Mouse (Mus musculus) kidney, adult 18-20 months (tissue): ENCODE results near the gene Abhd2.

ENCODE experiments used
- DNase-seq: peaks from one replicate; pipeline ENCODE4 v3.0.0; 2021

The Abhd2 gene

DNA sequence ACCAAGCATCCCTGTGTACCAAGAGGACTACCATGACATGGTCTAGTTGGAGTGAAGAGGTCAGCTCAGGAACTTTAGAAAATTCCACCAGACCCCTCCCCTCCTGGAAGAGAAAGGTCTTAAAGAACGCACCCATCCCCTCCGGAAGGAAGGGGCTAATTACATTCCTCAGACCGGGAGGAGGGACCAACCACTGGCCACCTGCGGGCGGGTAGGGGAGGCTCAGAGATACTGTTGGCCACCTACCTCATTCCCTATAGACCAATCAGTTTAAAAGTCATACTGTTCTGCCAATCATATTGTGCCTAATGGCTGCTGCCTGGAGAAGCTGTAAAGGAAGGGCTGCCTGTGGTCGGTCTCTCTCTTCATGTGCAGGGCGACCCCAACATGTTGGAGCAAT, 115.0 kb downstream of the Abhd2 start:
- DNase-seq = no peak

DNA sequence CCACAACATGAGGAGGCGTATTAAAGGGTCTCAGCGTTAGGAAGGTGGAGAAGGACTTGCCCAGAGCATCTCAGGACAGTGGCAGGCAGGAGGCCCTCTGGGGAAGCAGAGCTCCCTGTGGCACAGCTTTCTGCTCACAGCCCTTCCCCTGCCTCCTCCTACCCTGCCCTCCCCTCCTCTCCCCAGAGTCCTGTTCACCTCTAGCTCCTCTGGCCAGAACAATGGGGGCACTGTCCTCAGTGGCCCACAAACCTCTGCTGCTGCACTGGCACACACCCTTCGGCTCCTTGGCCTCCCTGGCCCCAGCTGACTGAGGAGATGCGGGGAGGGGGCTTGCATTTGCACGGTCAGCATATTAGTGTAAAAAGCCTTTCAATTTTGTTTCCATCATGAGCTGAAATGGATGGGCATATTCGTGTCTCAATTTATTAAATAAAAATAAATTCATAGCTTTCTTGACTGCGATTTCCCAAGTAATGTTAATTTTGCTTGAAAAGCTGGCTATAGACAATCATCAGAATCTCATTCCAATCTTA, 115.7 kb downstream of the Abhd2 start:
- no peak for DNase-seq

DNA sequence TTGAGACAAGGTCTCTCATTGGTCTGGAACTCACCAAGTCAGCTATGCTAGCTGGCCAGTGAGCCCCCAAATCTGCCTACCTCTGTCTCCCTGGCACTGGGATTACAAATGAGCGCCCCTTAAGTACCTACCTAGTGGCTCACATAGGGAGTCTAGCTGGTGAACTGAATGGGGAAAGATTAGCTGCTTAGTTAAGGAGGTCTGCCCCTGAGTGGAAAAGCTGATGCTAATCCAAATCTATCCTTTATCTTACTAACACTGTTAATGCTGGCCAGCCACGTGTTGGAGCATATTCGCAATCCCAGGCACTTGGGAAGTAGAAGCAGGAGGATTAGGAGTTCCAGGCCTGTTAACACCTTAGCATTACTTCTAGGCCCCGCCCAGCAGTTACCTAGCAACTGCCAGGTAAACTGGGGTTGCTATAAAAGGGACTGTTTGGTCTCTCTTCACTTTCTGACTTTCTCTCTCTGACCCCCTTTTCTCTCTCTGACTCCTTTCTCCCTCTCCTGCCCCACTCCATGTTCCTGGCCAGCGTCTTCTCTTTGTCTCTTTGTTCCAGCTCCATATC, 117.2 kb downstream of the Abhd2 start:
- no peak for DNase-seq

DNA sequence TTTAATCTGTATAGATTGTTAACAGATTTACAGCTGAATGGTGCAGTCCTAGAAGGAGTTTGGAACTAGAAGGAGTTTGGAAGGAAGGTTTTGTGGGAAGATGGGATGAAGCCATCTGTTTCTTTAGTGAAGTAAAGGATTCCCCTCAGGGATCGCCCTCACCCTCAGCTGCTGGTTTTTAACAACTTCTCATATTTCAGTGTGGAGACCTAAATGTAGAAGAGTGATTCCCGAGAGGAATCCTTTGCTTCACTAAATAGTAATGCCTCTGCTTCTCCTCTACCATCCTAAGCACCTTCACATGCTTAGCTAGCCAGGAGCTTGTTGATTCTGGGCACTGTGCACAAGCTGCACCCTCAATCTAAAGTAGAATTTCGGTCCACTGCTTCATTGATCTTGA, 118.5 kb downstream of the Abhd2 start:
- DNase-seq = no peak

DNA sequence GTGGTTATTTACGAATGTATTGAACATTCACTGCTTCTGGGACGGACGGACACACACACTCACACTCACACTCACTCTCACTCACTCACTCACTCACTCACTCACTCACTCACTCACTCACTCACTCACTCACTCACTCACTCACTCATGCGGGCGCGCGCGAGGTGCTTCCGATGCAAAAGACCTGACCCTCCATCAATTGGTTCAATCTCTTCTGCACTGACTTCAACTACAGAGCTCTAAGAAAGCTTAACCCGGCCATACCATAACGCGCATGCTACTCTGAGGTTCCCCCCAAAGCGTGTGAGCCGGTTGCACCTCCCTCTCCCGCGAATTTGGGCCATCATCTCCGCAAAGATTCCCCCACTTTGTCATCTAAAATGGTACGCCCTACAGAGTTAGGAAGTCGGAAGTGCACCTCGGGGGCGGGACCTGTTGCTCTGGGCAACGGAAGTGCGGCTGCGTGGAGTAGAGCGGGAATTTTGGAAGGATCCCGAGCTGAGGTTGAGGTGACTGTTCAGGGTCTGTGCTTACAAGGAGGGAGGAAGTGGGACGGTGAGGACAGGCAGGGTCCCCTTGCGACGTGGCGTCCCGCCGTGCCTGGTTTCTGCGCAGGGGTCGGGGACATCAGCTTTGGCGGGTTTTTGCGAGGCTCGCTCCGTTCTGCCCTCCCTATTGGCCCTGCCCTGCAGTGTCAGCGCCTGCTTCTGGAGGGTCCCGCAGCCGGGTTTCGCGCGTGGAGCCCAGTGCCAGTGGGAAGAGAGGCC, 119.1 kb downstream of the Abhd2 start, which contains the start of gene Fanci:
Gene Fanci, plus strand, starts transcription at position 47 of the 767 bp plus-strand sequence.
- peak; percentile 96 for DNase-seq

DNA sequence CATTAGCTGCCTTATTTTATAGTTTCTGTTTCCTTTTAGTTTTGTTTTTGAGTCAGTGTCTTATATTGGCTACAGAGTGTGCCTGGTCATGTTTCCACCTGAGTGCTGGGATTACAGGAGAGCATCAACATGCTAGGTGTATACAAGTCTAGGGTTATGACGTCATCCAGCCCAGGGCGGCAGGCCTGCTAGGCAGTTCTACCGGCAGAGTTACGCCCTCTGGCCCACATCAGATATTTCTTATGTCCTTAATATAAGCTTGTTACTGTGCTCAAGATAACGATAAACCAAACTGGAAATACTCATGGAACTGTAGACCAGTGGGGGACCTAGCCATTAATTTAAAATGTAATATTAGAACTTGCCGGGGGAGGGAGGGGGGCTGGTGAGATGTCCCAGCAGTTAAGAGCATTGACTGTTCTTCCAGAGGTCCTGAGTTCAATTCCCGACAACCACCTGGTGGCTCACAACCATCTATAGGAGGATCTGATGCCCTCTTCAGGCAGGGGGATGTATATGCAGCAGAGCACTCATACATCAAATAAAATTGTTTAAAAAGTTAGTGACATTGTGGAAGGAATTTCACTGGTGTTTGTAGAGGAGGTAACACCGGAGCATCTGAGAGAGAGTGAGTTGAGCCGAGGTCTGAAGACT, 120.0 kb downstream of the Abhd2 start:
- DNase-seq = no peak

DNA sequence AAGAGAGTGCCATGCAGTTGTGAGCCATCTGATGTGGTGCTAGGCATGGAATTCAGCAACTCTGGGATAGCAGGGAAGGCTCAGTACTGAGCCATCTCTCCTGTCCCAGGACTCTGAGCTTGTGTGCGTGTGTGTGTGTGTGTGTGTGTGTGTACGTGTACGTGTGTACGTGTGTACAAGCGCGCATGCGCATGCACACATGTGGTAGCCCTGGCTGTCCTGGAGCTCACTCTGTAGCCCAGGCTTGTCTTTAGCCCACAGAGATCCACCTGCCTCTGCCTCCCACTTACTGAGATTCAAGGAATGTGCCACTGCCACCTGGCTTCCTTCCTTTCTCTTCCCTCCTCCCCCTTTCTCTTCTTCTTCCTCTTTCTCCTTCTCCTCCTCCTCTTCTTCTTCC, 120.9 kb downstream of the Abhd2 start:
- no peak for DNase-seq

DNA sequence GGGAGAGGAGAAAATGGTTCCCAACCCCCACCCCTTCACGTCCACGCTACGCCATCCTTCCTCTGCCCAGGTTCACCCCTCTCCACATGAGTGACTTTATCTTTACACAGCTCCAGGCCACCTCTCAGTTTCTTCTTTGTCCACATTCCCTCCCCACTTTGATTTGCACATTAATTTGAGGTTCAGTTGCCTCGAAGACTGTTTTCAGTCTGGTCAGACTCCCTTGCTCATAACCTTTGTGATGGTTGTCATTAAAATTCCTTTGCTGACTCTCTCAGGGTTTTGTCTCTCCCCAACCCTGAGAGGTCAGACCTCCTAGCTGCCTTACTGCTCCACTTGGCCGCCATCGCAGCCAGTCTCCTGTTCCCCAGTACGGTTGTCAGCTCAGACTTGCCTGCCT, 121.7 kb downstream of the Abhd2 start:
- DNase-seq = no peak

DNA sequence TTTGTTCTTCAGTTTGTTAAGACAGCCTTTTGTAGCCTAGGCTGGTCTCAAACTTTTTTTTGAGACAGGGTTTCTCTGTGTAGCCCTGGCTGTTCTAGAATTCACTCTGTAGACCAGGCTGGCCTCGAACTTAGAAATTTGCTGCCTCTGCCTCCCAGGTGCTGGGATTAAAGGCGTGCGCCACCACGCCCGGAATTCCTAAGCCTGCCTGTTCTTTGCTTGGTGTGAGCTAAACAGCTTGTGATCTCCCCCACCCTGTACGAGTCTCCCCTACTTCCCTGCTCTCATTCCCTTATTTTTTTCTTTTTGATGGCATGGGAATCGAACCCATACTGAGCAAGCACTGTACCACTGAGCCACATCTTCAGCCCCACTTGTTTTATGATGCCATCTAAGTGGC, 122.2 kb downstream of the Abhd2 start:
- no peak for DNase-seq

DNA sequence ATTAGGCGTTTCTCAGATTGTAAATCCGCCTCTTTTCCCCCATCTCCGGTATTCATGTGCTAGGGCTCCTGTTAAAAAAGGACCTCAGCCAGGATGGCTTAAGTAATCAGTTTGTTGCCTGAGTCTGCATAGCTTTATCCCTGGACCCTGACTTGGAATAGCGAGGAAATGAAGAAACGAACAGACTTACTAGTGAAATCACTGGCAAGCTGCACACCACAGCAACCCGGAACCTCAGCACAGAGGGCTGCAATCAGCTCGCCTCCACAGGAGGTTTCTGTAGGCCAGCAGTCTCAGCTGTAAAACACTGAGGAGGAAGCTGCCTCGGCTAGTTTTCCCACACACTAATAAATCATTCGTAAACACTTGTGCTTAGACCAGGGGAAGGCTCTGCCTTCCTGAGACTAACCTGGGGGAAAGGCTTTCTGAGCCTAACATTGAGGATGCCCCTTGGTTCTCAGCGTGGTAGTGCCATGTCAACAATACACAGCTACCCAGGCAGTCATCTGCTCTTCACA, 124.5 kb downstream of the Abhd2 start:
- DNase-seq = no peak

DNA sequence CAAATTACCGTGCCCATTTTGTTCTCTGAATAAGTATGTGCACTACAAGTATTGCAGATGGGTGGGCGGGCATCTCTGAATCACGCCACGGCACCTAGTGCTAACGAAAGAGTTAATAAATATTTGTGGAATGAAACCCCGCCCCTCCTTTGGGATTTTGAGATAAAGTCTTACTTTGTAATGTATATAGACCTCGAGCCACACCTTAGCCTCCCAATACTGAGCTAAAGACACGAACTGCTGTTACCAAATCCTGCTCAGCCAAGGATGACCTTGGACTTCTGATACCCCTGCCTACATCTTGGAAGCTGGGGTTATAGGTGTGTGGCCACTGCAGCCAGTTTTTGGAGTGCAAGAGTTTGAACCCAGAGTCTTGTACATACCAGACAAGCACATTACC, 125.4 kb downstream of the Abhd2 start:
- DNase-seq = no peak

DNA sequence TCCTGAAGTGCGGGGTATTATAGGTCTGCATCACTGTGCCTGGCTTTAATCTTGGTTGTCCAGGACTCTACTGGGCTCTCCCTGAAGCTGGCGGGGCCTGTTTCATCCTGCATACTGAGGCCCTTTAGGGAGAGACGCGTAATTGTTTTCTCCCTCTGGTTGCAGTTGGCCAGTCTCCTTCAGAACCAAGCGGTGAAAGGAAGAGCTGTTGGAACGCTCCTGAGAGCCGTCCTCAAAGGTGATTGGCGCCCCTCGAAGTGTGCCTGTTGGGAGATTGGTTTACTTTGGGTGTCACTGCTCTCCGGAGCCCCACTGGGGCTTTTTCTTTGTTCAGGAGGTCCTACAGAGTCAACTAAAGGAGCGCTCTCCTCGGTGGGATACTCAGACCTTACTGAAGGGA, 126.0 kb downstream of the Abhd2 start:
- no peak for DNase-seq

DNA sequence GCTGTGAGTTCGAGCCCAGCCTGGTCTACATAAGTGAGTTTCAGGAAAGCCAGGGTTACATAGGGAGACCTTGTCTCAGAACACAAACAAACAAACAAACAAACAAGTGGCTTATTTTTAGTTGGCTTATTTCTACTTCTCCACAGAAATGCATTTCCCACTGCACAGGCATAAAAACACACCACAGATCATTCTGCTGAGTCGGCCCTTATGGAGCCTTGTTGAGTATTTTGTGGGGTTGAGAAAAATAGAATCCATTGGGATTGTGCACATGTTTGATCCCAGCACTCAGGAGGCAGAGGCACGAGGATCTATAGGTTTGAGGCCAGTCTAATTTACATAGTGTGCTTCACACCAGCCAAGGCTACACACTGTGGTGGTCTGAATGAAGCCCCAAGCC, 127.3 kb downstream of the Abhd2 start:
- no peak for DNase-seq

DNA sequence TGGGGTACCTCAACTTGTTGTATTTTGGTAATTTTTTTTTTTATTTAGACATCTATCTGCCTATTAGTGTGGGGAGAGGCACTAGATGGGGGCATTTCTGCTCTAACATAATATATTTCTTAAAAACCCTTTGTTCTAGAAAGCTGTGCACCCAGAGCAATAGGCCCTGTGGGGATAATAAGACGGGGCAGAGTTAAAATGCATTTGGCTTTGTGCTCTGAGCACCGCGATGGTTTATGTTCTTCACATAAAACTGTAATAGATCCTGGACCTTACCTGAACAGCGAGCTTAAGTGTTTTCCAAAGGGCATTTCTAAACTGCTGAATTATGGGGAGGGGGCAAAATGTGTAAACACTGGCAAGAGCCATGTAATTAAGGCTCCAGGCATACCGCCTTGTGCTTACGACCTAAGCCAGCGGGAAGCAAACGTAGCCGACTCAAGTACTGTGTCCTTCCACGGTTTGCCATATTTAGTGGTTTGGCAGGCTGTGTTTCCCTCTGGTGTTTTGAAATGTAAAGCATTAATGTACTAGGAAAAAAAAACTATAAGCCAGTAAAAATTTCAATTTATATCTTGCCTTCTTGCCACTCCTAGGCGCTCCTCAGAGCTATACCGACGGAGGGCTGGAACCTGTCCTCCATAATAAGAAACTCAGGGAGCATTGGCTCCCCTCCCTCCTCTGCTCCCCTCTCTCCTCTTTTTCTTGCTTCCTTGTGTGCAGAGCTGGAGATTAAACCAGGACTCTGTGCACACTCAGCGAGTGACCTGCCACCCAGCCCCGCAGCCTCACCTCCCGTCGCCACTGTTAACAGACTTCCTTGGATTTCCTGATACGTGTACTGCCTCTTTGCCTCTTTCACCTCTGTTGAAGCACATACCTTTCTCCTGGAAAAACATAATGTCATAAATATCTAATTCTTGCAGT, 141.7 kb downstream of the Abhd2 start:
- DNase-seq = no peak
